Mouse (Mus musculus) heart, postnatal 10 days (tissue): ENCODE results near the gene Zmat3. TPM values are rescaled to one million over a fixed set of nuclear protein-coding genes. Genes with fewer than 3 reads are reported as not detected.

Source experiments
- DNase-seq, 2 experiments: peaks; one replicate each; pipeline ENCODE4 v3.0.0; 2021
- intact Hi-C: fragments of 180-260 bp; cut with DNase I; formaldehyde crosslinking; loops from one replicate; pipeline ENCODE4 v1.15.1; 2025
- total RNA-seq, 2 experiments: library from RNA; stranded (reverse); gene quantifications; 2 replicates each; pipeline ENCODE4 v1.2.3; 2021

The Zmat3 gene
- total RNA-seq, 2 experiments from 2014 or later: 11.2 to 12.1 TPM

DNA sequence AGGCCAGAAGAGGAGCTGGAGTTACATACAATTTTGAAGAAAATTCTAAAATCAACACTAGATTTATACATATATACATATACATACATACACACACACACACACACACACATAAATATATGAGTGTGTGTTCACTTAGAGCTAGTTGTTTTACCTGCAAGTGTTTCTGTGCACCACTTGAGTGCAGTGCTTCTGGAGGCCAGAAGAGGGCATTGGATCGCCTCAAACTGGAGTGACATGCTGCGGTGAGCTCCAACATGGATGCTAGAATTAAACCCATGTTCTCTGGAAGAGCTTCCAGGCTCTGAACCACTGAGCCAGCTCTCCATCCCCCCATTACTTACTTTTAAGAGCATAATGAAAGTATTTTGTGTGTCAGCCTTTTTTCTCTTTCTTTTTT, 14.1 kb upstream of the Zmat3 start:
- intact Hi-C loops: loop anchor here (5.0 kb wide), 1 partner anchor 127 kb away; no protein-coding TSS in a partner anchor
- DNase-seq: peak; percentile 19 to 41

DNA sequence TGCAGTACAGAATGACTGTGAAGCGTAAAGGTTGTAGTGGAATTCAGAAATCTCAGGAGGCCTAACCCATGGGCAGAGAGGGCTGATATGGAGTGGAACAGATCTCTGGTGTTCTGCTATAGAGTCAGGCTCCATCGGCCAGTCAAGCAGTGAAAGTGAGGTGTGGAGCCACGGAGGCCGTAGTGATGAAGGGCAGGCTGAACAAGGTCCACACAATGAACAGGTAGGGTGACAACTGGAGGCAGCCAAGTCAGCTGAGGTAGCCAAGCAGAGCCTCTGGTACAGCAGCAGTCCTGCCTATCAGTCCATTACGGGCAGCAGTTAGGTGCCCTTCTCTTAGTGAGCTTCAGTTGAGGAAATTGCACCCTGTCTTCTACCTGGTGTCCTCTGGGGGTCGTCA, 7.4 kb upstream of the Zmat3 start:
- no peak for DNase-seq
- intact Hi-C loops: no loop called here

DNA sequence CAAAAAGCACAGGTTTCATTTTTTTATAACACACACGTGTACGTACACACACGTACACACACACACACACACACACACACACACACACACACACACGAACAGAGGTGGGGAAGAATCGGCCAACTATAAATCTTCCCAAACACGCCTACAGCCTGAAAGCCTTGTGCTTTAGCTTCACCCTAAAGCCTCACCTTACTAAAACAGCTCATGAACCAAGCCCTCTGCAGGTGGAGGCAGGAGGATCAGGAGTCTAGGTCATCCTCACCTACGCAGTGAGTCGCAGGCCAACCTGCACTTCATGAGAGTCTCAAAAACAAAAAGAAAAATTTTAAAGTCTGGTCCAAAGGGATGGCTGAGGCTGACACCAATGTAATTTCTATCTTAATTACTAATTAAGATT, 6.7 kb upstream of the Zmat3 start:
- DNase-seq: no peak
- intact Hi-C loops: no loop called here

DNA sequence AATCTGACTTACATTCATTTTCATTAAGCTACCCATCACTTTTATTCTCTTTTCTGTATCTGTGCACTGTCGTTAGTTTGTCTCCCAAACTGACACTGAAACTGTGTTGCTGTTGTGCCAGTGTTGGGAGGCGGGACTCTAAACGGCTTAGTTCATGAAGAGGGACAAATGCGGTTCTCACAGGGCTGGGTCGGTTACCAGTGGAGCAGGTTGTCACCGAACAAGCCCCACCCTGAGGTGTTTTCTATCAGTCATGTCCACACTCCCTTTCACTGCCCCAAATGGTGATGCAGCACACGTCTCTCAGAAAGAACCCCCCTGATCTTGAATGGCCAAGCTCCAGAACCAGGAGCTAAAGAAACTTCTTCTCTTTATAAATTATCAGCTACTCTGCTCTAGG, 6.1 kb upstream of the Zmat3 start:
- intact Hi-C loops: no loop called here

DNA sequence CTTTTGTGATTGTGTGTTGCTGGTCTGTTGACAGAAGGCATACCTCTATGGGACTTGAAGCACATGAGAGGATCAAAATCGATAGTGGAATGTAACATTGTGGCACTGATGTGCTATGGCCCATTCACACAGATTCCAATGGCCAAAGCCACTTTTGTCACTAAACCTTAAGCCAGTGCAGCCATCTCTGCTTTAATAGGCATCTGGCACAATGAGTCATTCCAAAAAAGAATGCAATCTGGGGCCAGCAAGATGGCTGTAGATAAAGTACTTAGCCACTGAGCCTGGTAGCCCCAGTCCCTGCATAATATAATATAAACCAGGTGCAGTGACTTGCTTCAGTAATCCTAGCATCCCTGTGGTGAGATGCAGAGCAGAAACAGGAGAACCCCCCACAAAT, 1.7 kb upstream of the Zmat3 start:
- no peak for DNase-seq
- intact Hi-C loops: loop anchor here (2.0 kb wide), 1 partner anchor 27 kb away; no protein-coding TSS in a partner anchor

More for the DNA sequence above, 6.1 kb upstream of the Zmat3 start:
- no peak for DNase-seq

DNA sequence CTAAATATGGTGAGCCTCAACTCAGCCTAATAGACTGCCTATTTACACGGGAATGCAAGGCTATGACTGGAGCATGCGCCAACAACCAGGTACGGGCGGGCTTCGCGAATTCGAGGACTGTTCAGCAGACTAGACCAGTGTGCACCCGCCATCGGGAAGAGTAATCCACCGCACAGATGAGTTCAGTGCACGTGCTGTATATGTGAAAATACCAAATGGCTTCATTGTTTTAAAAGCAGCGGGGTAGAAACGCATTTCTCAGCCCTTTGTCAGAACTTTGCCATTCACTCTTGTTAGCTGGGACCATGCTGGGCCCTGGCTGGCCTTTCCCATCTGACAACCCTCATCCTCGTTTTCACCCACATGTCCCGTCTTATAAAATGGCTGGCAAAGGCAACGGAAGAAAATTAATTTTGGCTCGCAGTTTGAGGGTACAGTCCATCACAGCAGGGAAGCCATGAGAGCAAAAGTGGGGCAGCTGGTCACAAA, 476 bp upstream of the Zmat3 start:
- DNase-seq: no peak
- intact Hi-C loops: loop anchor here (2.0 kb wide), 1 partner anchor 29 kb away; no protein-coding TSS in a partner anchor

DNA sequence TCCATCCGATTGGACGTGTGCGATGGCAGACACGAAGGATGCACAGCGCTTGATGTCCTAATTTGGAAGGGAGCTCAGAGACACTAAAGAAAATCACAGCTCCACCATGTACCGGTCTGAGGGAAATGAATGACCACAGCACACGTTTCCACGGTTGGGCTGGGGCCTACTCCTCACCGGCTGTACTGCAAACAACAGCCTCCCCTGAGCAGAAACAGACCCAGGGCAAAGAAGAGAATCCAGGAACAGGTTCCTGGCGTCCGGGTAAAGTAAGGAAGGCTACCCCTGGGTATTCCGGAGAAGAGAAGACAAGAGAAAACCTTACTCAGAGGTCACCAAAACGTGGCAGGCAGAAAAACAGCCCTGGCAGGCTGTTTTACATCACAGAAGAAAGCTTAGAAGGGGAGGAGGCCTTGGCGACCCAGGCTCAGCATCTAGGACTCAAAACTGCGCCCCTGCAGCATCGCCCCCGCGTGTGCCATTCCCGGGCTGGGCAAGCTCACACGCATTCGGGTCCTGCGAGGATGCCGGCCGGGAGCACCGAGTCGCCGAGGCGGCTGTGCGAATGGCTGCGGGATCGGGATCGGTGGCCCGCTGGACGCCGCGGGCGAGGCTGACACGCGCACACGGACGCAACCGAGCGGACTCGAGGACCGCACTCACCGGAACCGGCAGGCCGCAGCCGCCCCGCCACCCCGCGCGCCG, 821 bp downstream of the Zmat3 start:
- no peak for DNase-seq
- intact Hi-C loops: no loop called here

DNA sequence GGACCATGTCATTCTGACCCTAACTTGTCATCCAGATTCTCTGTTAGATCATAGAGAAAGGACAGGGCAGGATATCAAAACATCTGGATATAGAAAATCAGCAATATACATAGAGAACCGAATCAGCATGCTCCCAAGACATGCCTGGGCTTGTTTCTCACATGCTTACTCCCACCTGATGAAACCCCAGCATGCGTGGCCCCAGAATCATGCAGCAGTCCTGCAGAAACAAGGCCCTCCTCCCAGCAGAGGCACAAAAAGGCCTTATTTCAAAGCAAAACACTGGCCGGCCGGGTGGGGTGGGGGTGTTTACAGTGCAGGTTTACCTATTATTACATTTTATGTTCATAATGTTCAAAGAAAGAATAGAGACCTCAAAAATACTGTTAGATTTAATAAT, 1.6 kb downstream of the Zmat3 start:
- no peak for DNase-seq
- intact Hi-C loops: no loop called here

DNA sequence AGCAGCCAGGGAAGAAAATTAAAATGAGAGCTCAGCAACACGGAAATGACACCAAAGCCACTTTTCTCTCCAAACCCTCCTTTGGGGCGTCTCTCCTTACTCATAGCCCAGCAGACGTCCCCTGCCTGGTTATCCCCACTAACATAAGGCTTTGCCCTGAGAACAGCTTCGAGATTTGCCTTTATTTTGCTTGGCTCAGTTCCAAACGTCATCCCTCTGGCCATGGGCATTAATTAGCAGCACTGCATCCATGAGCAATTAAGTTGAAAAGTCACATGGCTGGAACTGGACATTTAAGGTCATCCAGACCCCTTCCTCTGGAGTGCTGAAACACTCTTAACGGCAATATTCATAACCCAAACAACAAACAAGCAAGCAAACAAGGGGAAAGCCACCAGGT, 4.6 kb downstream of the Zmat3 start:
- DNase-seq: no peak
- intact Hi-C loops: no loop called here

DNA sequence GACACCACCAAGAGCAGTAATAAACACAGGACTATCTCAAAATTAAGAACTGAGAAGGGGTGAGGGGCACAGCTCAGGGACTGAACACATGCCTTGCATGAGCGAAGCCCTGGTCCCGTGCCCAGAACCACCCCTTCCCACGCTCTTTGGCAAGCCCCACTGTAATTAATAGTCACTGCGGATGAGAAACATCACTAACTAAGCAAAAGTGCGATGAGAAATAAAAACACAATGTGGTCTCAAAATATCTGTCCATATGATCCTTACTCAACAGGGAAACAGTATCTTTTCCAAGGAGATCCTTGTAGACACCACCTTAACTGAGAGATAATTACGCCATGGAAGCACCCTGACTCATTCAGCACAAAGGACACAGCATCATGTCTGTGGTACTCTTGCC, 17.9 kb downstream of the Zmat3 start:
- intact Hi-C loops: no loop called here
- DNase-seq: peak in 1 of 2 experiments; percentile 10

DNA sequence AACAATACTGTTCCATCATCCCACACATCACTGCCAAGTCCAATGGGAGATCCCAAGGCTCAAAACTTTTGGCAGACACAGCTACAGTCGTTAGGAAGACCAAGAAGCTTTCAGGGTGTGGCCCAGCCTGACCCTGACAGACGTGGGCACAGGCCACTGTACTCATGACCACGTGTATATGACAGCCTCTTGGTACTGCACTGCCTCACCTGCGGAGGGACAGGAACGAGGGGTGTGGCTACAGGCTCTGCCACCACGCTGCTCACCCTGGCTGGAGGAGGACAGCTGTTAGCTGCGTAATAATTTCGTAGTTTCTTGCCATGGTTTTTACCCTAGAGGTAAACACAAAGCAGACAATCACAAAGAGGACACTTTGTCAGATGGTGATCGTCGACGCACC, 20.6 kb downstream of the Zmat3 start:
- no peak for DNase-seq
- intact Hi-C loops: no loop called here

DNA sequence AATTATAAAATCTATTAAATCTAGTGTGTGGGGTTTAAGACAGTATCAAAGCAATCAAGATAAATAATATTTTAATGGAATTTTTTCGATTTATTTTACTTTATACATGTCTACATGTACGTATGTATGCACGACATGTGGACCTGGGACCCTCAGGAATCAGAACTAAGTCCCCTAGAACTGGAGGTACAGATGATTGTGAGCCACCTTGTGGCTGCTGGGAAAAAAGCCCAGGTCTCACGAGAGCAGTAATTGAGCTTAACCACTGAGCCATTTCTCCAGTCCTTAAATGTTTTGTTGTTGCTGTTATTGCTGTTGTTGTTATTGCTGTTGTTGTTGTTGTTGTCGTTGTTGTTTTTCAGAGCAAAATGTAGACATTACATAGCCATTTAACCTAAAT, 21.0 kb downstream of the Zmat3 start:
- no peak for DNase-seq
- intact Hi-C loops: no loop called here

DNA sequence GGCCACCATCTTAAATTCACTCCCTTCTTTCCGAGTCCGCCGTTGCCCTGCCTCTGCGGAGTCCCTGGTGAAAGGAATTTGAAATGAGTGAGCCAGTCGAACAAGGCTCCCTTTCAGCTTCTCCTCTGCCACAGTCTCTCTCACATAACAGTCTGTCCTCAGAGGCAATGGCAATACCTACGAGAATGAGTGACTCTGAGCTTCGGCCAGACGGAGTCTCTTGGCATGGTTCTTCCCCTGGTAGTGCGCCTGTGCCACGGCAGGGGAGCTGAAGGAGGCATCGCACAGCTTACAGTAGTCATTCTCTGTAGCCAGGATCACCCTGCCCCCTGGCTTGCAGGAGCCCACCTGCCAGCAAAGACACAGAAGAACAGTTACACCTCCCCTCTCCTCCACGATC, 22.4 kb downstream of the Zmat3 start:
- DNase-seq: no peak
- intact Hi-C loops: no loop called here

DNA sequence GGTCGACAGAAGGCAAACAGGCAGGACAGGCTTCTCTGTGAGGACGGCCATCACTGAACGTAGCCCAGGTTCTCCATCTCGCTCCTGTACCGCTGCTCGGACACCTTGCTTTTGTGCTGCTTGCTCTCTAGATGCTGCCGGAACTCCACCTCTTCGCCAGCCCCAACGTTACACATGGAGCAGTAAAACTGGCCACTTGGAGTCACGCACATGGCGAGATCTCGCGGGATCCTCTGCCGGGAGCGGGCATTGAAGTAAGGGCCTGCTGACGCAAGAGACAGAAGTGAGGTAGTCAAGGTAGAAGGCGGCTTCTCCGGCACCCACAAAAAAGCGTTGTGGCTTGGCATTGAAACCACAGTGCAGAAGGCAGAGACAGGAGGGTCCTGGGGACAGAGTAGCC, 24.4 kb downstream of the Zmat3 start:
- no peak for DNase-seq
- intact Hi-C loops: no loop called here

DNA sequence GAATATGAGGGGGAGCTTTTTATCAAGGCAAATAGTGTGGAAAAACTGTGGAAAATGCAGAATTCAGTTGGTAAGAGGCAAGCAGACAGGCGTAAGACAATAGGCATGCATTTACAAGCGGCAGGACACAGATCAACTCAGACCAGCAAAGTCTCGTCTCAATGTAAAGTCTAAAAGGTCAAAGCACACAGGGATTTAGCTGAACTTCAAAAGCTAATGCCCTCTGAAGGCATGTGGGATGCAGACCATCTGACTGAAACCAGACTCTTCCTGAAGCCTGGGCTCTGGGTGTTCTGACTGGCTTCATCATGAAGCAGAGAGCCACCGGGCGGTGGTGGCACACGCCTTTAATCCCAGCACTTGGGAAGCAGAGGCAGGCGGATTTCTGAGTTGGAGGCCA, 27.6 kb downstream of the Zmat3 start:
- intact Hi-C loops: no loop called here
- no peak for DNase-seq

DNA sequence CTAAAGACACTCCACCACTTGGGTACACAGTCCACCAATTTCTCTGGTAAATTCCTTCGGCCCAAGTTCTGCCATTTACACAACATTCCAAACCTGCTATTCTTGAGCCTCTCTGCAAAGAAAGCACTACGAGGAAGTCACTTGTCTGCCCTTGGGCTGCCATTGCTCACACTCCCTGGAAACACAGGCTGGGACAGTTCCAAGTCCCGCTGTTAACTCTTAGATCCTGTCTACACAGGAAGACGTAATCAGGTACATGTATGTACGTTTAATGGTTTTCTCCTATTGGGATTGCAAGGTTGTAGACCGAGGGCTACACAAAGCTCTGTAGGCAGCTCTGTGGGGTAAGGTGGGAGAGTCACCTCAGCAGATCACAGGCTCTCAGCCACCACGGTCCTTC, 28.0 kb downstream of the Zmat3 start:
- peak in 1 of 2 experiments; percentile 24 for DNase-seq
- intact Hi-C loops: no loop called here

DNA sequence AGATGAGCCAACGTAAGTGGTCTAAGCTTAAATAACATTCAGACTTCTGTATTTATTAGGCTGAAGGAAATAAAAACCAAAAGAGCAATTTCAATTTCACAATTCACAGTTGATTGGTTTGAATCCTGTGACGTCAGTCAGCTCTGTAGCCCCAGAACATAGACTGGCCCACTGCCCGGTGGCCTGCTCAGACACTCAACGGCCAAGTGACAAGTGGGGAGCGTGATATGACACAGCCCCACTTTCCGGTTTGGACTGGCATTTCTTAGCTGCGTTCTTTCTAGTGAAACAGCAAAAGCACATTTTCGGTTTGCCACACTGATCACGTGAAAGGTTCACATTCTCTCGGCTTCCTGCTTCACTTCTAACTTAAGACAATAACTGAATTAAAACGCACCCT, 30.9 kb downstream of the Zmat3 start:
- peak; percentile 80 to 83 for DNase-seq
- intact Hi-C loops: no loop called here

DNA sequence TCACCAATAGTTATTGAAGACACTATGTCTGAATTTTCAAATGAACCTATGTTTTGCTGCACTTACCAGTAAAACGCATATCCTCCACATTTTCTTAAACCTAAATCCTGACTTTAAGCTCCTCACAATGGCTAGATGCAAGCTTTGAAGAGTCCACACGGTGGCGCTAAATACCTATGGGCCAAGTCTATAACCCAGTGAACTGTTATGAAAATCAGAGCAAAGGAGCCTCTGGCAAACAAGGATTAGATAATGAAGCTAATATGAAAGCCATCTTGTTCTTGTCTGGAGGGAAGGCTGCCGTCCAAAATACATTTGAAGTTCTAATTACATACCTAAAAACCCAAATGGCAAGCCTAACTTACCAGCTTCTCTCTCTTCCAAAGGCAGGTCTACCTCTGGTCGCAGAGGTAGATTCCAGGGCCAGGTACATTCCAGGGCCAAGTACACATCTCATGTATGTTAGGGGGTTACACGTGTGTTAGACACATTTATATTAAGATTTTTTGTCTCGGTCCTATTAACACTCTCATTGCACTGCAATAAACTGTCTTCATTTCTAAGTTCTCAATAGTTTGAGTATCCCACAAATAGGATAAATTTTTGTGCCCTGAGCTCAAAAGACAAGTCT, 32.2 kb downstream of the Zmat3 start:
- intact Hi-C loops: loop anchor here (1.0 to 2.0 kb wide), 2 partner anchors 175 to 365 kb away; no protein-coding TSS in a partner anchor
- peak; percentile 83 to 87 for DNase-seq

DNA sequence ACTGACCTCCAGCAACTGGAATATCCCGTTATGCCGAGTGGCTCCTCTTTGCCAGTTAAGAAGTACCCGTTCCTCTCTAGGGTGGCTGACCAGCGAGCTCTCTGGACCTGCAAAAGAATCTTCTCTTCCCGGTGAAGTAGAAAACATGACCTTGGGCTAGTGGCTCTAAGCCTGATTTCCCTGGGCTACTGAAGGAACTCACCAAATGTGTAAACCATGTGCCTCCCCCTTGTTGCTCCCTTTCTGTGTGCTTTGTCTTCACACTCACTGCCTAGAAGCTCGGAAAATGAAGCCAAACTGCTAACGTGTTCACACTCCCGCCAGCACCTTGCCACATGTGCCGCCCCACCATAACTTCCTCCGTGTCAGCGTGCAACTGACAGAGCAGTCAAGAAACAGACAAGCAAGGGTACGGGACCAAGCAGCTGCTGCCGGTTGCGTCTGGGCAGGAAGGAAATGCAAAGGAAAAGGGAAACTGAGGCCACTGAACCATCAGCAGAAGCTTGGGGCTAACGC, 47.9 kb downstream of the Zmat3 start:
- intact Hi-C loops: loop anchor here (1.0 kb wide), 1 partner anchor 528 kb away; no protein-coding TSS in a partner anchor

DNA sequence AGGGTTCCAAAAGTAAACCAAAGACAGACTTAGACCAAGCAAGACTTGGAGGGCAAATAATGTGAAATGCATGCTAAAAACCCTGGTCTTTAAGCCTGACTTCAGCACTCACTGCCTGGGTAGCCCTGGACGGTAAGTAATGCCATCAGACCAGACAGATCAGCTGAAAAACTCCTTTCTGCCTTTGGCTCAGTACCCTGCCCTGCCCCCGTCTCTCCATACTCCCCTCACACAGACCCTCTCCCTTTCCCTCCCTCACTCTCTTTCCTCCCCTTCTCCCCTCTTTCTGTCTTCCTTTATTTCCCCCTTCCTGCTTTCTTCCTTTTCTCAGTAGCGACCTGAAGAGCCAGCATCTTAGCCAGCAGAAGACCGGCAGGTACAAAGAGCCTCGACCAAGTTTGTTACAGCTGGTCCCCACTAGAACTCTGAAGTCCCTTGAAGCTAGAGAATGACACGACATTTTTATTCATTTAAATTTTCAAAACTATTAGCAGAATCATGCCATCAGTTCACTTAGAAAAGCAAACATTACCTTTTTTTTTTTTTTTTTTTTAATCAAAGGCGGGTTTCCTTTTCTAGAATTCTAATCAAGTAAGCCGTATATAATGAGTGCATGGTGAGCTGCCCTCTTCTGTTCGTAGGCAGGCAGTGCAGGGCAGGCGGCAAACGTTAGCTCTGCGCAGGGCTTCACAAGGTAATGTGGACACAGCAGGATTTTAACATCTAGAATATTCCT, 48.5 kb downstream of the Zmat3 start:
- intact Hi-C loops: loop anchor here (1.0 kb wide), 1 partner anchor 527 kb away; no protein-coding TSS in a partner anchor
- DNase-seq: peak; percentile 41 to 53

More for the DNA sequence above, 47.9 kb downstream of the Zmat3 start:
- DNase-seq: no peak

DNA sequence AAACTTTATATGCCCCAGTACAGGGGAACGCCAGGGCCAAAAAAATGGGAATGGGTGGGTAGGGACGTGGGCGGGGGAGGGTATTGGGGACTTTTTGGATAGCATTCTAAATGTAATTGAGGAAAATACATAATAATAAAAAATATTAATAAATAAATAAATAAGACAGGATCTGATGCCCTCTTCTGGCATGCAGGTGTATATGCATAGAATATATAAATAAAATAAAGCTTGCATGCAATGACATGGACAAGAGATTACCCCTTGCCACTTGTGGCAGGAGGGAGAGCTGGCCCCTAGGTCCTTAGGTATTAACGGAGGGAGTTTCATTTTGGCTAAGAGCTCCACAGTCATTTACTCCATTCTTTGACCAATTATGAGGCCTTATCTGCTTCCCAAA, 51.1 kb downstream of the Zmat3 start:
- intact Hi-C loops: no loop called here
- no peak for DNase-seq
